Mouse (Mus musculus) adrenal gland, adult (tissue): ENCODE measurements around the gene Celsr1.

ENCODE experiments used
- DNase-seq, 2 experiments: peaks; one replicate each; pipeline ENCODE4 v3.0.0; 2022 to 2023; ENCODE audit warnings: low spot score in 1 of 2; ENCODE audit not compliant: inconsistent age in 2 of 2

The Celsr1 gene

GRCm38 (mm10) chr15:86035913-86036312, 2.3 kb upstream of the Celsr1 start:
- DNase-seq, result no peak

DNA sequence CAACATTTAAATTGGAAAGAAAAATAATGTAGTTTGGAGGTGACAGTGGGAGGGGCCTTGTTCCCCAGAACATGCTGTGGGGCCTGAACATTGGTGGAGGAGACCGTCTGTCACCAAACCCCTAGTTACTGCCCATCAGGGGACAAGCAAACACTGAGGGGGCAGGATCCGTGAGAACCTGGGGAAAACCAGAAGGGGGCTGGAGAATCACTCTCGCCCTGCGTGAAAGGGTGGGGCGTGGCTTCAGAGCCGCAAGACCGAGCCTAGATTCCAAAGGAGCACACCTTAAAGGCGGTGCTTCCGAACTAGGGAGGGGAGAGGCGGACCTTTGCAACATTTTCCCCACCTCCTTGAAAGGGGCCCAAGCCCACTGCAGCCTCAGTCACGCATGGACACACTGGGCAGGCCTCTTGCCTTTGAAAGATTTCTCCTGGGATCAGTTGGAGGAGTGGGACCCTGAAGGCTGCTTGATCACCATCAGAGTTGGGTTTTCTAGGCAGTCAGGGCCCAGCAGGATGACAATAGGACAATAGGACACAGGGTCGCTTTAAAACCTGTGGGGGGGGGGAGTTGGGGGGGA, 1.3 kb upstream of the Celsr1 start:
- DNase-seq, result no peak

DNA sequence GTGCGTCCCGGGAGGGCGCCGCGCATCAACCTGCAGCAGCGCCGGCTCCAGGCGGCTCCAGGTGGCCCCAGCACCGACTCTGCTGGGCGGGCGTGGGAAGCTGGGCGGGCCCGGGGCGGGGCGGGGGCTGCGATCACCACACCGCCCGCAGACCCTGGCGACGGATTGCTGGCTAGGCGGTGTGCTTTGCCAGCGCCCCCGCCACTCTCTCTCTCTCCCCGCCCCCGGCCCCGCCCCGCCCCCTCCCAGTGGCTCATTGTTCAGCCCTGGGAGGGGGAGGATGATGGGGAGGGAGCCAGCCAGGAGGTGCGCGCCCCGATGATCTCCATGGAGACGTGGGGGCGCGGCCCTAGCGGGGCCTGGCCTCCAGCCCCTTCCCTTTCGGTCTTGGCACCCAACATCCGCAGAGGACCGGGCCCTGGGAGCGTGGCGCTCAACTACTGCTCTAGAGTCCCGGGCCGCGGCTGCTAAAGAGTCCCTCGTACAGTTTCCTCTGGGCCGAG, 495 bp upstream of the Celsr1 start:
- peak; percentile 50 to 71 for DNase-seq

DNA sequence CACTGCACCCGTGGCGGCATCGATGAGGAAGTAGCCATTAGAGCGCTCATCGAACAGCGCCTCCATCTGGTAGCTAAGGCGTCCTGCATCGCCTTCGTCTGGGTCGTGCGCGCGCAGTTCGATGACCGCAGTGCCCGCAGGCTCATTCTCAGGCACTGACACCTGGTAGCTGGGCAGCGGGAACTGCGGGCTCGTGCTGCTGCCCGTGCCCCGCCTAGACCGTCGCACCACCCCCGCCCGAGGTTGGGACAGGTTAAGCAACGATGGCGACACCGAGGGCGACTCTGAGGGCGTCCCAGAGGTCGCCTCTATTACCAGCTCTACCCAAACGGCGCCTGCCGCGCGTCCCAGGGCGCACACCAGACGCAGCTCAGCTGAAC, 776 bp downstream of the Celsr1 start:
- DNase-seq, result peak; percentile 46 to 73

GRCm38 (mm10) chr15:86029981-86030380, 3.6 kb downstream of the Celsr1 start:
- DNase-seq, result no peak

GRCm38 (mm10) chr15:86027871-86028270, 5.7 kb downstream of the Celsr1 start:
- DNase-seq, result no peak

GRCm38 (mm10) chr15:86021971-86022370, 11.6 kb downstream of the Celsr1 start:
- DNase-seq, result no peak

- DNase-seq, result no peak
Measured at GRCm38 (mm10) chr15:86021301-86021700, 12.3 kb downstream of the Celsr1 start.

- no peak for DNase-seq
Measured at GRCm38 (mm10) chr15:86020008-86020407, 13.6 kb downstream of the Celsr1 start.

GRCm38 (mm10) chr15:86018753-86019512, 14.6 kb downstream of the Celsr1 start:
- no peak for DNase-seq

- no peak for DNase-seq
Measured at GRCm38 (mm10) chr15:86017336-86017735, 16.2 kb downstream of the Celsr1 start.

- DNase-seq, result peak in 1 of 2 experiments; percentile 54
Measured at GRCm38 (mm10) chr15:86015860-86016541, 17.6 kb downstream of the Celsr1 start.

DNA sequence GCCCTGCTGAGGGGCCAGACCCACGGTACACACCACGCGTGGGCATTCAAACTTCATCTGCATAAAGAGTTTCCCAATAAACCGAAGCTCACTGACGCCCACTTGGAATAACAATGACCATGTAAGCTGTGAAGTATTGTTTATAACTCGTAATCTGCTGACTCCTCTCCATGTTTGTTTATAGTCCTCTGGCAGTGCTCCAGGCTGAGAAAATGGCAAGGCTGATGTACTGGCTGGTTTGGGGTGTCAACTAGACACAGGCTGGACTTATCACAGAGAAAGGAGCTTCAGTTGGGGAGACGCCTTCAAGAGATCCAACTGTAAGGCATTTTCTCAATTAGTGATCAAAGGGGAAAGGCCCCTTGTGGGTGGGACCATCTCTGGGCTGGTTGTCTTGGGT, 18.6 kb downstream of the Celsr1 start:
- peak; percentile 62 to 85 for DNase-seq

DNA sequence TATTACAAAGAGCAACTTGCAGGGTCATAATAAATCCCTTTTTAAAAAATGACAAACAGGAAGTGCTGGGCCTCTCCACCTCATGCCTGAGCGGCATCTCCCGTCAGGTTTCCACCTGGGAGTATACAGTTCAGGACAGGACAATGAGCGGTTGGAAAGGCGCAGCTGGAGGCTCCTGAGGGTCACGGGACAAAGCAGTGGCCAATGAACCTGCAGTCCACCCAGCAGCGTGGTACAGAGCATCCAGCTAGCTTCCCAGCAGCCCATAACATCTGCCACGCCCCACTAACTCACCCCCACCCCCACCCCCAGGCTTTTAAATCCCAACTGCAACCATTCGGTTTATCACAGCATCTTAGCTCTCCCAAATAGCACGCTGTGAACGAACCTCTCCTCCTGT, 19.9 kb downstream of the Celsr1 start:
- DNase-seq, result peak in 1 of 2 experiments; percentile 19

GRCm38 (mm10) chr15:86013130-86013529, 20.4 kb downstream of the Celsr1 start:
- no peak for DNase-seq

DNA sequence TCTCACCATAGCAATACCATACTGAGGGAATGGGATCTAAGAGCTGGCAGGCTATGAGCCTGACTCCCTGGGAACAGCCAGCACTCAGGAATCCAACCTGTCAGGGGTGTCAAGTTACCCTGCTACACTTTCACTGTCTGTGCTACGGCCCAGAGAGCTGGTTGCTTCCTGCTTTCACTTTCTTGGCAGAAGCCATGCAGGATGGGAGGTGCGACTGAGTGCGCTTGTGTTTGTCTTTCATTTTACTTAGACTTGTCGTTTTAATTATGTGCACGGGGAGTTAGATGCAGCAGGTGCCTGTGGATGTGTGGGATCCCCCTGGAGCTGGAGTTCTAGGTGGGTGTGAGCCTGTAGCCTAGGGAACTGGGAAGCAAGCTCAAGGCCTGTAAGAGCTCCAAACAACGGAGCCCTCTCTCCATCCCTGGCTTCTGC, 25.9 kb downstream of the Celsr1 start:
- DNase-seq, result no peak

DNA sequence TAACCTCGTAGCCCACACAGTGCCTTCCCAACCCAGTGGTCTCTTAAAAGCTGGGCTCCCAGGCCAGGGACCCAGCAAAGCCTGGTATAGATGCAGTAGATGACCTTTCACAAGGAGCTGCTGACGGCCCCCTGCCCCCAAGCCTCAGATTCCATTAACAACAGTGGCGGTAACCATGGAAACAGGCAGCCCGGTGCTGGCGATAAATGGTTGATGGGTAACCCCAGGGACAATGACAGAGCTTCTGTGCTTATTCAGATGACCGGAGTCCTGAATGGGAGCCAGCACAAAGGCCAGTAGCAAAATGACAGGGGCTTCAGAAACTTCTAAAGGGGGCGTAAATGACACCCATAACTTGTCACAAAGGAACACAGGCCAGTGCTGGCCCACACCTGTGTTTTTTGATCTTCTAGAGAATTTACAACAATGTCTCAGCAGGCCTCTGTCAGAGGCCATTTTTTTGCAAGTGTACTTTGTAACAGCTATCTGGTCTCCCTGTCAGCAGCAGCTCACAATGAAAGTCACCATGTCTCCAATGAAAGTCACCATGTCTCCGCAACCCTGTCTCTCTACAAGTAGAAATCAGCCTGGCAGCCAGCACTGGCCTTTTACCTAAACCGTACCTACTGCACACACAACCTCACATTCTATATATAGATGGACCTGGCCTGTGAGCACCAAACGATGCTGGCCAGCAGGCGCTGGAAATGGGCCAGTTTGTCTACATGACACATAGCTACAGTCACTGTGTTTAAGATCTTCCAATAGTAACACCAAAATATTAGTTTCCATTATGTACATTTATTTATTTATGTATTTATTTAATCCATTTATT, 27.7 kb downstream of the Celsr1 start:
- DNase-seq, result no peak

- DNase-seq, result no peak
Measured at GRCm38 (mm10) chr15:86004048-86004447, 29.5 kb downstream of the Celsr1 start.

DNA sequence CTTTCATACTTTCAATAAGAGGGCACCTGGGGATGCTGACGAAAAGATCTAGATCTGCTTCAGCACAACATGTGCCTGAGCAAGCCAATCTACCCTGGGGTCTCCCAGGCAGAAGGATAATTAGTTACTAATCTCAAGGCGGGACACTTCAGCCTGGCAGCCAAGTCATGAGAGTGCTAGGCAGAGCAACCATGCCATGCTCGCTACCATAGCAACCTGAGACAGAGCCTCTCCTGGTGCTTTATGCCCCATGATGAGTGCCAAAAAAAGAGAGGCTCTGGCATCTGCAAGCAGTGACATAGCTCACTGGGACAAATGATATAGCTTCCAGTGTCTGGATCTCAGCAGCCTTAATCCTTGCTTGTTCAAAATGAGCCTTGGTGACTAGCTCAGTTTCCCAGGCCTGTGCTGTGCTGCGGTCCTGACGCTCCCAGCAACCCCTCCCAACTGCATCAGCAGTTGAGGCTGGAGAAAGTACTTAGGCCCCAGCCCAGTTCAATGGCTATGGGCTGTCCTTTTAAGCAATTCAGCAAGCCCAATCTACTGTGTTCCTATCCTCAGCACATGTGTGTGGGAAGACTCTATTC, 32.8 kb downstream of the Celsr1 start:
- DNase-seq, result no peak

- DNase-seq, result no peak
Measured at GRCm38 (mm10) chr15:85998525-85999230, 34.9 kb downstream of the Celsr1 start.
